Mouse (Mus musculus) right cerebral cortex, adult 2 months (tissue): ENCODE measurements around the gene Amt.
A peak's percentile ranks its signal among the peaks of the same experiment; 100 is the strongest.
"Not testable (repeated sequence)": the region's sequence is repeated elsewhere in the genome, so short reads cannot be mapped to it uniquely, and the experiment has no call there.

Experiments used
- DNase-seq, 2 experiments: peaks; one replicate each; pipeline ENCODE4 v3.0.0; 2021 to 2022; ENCODE audit warnings: low spot score in 2 of 2

Gene Amt

DNA sequence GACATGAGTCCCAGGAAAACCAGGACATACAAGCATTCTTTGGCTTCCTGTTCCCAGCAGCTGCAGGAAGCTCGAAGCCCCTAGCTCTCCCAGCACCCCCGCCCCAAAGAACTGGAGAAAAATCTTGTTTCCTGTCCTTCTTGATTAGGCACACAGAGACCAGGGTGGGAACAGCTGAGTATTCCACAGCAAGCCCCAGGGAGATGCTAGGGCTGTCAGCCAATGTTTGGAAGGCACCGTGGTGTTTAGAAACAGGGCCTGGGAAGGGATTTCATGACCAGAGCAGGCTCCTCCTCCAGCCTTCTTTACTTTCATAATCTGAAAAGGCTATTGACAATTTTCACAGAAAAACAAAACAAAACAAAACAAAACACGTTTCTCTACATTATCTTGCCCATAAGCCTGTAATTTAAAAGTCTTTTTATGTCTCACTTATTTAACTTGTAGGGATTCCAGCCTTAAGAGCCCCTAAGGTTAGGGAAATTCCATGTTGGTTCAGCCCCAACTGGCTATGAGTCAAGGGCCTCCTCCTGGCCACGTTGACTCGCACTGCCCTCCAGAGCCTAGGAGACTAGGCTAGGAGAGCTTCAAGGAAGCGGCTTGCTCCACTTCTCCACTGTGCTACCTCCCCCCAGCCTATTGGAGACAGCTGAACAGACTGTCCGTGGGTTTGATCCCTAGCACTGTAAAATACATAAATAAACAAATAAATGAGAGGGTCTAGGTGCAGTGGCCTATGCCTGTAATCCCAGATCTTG, 16.4 kb upstream of the Amt start:
- no peak for DNase-seq

DNA sequence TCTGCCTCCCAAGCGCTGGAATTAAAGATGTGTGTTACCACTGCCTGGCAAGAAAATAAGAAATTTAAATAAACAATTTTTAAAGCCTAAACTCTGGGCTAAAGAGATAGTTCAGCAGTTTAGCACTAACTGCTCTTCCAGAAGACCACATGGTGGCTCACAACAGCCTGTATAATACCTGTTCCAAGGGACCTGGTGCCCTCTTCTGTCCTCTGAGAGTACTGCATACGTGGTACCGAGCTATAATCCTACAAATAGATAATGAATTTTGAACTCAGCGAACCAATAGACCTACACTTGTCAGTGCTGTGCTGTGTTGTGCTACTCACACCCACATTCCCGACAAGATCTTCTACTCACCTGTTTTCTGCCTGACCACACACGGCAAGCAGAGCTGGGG, 12.2 kb upstream of the Amt start:
- peak; percentile 81 to 83 for DNase-seq

GRCm38 (mm10) chr9:108287526-108288238, 9.0 kb upstream of the Amt start:
- not testable (repeated sequence) for DNase-seq

- no peak for DNase-seq
Measured at GRCm38 (mm10) chr9:108289347-108289746, 7.3 kb upstream of the Amt start.

GRCm38 (mm10) chr9:108290016-108290750, 6.5 kb upstream of the Amt start, which contains the start of gene Nicn1:
Nicn1 (plus strand) TSS chr9:108290429.
- peak; percentile 96 to 97 for DNase-seq

DNA sequence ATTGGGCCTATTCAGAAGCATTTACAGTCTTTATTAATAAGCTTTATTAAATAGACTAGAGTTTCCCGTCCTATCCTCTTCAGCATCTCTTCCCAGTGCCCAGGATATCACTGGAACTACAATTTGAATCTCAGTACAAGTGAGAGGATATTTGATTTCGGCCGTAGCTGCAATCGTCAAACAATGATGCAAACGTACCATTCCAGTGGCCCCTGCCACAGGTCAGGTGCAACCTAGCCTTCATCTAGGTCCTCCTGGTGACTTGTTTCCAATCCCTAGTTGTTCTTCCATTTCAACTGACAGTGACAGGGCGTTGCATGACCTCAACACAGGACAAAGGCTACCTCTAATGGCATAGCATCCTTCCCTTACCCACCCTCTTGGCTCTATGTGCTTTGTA, 5.9 kb upstream of the Amt start:
- DNase-seq, result no peak

GRCm38 (mm10) chr9:108301853-108302252, 5.2 kb downstream of the Amt start:
- DNase-seq, result no peak

DNA sequence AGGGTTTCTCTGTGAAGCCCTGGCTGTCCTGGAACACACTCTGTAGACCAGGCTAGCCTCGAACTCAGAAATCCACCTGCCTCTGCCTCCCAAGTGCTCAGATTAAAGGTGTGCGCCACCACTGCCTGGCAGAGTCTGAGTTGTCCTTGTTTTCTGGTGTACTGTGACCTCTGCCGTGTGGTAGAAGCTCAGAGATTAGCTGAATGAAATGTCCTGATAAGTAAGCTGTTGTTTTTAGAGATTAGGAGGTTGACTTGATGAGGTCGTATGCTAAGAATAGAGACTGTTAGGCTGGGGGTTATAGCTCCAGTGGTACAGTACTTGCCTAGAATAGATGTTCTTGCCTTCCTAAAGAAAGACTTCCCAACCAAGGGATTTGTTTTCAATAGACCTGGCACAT, 8.1 kb downstream of the Amt start:
- DNase-seq, result no peak

GRCm38 (mm10) chr9:108305170-108305569, 8.5 kb downstream of the Amt start:
- DNase-seq, result no peak

DNA sequence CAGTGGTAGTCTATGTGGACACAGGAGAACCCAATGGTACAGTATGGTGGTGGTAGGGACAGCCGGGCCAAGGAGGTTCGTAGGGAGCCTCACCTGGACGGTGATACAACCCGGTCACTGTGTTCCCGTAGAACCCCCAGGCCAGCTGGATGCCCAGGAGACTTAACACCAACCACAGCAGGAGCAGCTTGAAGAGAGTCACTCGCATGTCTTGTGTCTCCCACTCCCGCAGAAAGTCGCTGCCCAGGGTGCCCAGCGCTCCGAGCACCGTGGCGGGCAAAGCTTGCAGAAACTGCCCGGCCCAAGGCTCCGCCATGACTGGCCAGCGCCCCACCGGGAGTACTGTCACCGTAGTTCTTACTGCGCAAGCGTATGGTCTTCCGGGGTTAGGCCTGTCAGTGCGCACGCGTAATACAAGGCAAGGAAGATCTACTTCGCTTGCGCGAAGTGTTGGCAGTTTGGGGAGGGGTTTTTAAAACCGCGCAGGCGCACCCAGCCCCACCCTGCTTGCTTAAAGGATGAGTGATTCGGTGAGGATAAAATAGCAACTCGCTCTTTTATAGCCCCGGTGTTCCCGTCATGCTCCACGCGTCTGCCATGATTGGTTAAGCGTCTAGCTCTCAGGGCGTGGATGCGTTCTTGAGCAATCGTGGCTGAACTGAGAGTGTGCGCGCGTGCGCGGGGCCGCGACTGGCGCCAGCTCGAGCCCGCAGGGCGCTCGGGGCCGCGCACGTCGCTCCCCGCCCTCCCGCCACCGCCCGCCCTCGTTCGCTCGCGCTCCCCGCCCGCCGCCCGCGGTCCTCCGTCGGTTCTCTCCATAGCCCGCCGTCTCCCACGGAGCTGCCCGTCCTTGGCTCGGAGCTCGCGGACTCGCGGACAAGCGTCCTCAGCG, 9.2 kb downstream of the Amt start, which contains the start of the genes Rhoa and Tcta:
Gene Rhoa (plus strand): TSS at position 501 of the 892 bp plus-strand sequence.
Gene Tcta (minus strand): TSS at position 532 of the 892 bp plus-strand sequence.
- peak; percentile 99 to 100 for DNase-seq

DNA sequence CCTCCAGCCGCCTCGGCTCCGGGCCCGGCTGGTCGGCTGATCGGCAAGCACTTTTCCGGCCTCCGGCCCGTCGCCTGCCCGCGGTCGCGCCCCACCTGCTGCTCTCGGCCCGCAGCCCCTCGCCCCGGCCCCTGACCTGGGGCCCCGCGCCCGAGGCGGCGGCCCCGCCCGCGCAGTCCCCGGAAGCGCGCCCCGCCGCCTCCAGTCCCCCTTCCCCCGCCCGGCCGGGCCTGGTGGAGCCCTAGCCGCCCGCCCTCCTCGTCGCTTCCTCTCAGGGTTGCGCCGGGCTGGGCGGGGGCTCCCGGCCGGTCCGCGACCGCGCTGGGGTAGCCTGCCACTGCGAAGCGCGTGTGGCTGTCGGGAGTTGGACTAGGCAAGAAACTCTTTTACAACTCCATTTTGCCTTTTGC, 9.9 kb downstream of the Amt start:
- DNase-seq, result peak in 1 of 2 experiments; percentile 33

DNA sequence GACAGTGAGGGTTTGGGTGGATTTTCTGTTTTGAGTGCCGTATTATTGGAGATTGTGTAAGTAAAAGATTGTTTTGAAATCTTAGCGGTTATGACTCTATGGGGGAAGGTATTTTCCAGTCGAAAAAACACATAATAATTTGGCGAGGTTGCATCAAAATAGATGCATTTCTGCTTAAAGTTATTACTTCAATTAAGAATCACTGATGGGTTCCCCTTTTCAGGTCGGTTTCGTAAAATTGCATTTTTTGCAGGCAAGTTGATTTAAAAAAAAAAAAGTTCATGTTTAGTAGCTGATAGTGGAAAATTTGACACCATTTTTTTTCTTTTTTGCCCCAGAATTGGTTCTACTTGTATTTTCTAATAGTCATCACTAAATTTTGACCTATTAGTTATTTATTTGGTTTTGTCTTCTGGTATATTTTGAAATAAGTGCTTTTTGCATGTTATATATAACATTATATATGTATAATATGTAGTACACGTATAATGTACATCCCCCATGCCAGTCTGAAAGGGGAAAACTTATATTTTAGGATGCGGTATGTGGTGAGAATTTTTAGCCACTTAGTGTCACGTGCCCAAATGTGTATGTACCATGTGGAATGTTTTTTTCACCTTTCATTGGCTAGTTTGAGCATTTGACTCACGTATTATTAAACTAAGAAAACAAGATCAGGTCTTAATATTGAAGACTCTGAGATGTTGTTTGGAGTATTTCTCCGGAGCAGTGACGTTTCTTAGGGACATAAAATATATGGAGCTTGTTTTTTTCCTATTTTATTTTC, 10.6 kb downstream of the Amt start:
- DNase-seq, result no peak

- DNase-seq, result no peak
Measured at GRCm38 (mm10) chr9:108308141-108308540, 11.5 kb downstream of the Amt start.

DNA sequence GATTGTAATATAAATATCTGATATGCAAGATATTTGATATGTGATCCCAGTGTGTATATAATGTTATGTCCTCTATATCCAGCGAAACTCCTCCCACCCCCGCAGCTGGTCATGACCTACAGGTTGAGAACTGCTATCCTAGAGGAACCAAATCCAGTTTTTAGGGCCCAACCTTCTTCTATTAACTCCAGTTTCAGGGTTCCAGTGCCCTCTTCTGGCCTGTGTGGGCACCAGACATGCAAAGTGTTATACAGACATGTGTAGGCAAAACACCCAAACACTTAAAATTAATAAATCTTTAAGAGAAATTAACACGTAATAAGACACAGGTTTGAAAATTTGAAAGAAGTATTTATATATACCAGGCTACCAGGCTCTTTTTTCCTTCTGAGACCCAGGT, 20.9 kb downstream of the Amt start:
- DNase-seq, result no peak

DNA sequence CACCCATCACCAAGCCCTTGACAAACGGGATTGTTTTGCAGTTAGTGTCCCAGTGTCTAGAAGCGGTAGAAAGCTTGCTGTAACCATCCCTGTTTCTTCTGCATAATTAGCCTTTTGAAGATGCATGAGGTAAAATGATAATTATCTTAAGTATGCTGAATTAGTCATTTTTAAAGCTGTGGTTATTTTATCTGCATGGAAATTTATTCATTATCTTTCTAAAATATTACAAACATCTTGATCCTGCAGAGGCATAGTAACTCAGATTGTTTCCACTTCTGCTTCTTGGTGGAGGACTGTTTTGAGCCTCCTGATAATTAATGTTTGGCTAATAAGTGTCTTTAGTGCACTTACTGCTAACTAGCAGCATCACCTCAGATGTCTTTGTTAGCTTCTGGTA, 21.8 kb downstream of the Amt start:
- no peak for DNase-seq

- not testable (repeated sequence) for DNase-seq
Measured at GRCm38 (mm10) chr9:108322054-108322453, 25.4 kb downstream of the Amt start.

- no peak for DNase-seq
Measured at GRCm38 (mm10) chr9:108324784-108325183, 28.1 kb downstream of the Amt start.

DNA sequence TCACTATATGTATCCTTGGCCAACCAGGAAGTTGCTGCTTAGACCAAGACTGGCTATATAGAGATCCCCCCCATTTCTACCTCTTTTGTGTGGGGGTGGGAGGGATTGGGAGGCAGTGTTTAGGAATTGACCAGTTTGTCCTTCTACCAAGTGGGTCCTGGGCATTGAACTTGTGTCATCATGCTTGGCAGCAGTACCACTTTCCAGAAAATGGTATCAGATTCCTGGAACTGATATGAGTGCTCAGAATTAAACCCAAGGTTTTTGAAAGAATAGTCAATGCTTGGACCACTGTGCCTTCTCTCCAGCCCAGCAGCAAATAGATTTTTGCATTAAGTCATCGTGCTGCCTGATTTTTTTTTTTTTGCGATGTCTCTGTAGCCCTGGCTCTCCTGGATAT, 29.2 kb downstream of the Amt start:
- no peak for DNase-seq

DNA sequence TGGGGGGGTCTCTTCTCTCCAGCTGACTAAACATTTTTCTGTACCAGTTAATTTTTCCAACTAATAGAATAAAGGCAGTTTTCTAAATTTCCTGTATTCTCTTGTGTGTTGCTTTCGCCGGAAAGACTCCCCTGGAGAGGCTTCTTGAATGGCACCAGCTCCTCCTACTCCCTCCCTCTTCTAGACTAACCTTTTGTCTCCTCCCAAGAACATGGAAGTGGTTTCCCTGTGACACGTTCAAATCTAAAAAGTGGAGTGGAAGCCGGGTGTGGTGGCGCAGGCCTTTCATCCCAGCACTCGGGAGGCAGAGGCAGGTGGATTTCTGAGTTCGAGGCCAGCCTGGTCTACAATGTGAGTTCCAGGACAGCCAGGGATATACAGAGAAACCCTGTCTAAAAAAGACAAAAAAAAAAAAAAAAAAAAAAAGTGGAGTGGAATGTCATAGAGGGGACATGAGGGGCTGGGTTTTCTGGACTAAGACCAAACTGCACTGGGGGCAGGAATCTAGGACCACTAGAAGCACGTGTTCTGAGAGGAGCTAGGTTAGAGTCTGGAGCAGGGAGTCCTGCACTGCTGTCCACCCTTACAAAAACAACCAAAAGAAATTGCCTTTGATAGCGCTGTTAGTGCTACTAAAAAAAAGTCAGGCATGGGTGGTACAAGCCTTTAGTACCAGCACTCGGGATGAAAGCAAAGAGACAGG, 41.3 kb downstream of the Amt start:
- no peak for DNase-seq

- DNase-seq, result no peak
Measured at GRCm38 (mm10) chr9:108338551-108338885, 41.9 kb downstream of the Amt start.
